Mouse (Mus musculus) adrenal gland, adult 18-20 months (tissue): ENCODE measurements around the gene Syp. TPM values are rescaled to one million over a fixed set of nuclear protein-coding genes. Genes with fewer than 3 reads are reported as not detected.

ENCODE experiments used
- DNase-seq, 2 experiments: peaks; one replicate each; pipeline ENCODE4 v3.0.0; 2021 to 2022; ENCODE audit warnings: low spot score in 2 of 2
- long read RNA-seq, 2 experiments: library from polyadenylated mRNA; stranded (forward); transcript quantifications; one replicate each; pipeline ENCODE4 v2.0.0; 2021
- total RNA-seq, 2 experiments: library from RNA; stranded (reverse); gene quantifications; 1 replicate in 1 of 2; 2 replicates in 1 of 2; pipeline ENCODE4 v1.2.3; 2021

The Syp gene
- total RNA-seq, result 10 to 100 TPM; 46.1 to 70.5 TPM
- long read RNA-seq, experiment 1, transcript Syp-201 (7 exons, 2,591 nt), result major isoform, 50 of 60 reads
- long read RNA-seq, experiment 1, partial matches to known transcripts, result 8 of 60 reads
- long read RNA-seq, experiment 1, other reads (novel, unspliced or antisense), result 2 of 60 reads
- long read RNA-seq, experiment 2, transcript Syp-201 (7 exons, 2,591 nt), result major isoform, 79 of 104 reads
- long read RNA-seq, experiment 2, partial matches to known transcripts, result 24 of 104 reads
- long read RNA-seq, experiment 2, other reads (novel, unspliced or antisense), result 1 of 104 reads

GRCm38 (mm10) chrX:7638401-7639091 lies at the start of gene Syp:
Syp (plus strand) TSS chrX:7638471.
- peak; percentile 72 to 73 for DNase-seq

GRCm38 (mm10) chrX:7595371-7595770 lies 42.9 kb upstream of the Syp start:
- DNase-seq, result no peak

- DNase-seq, result no peak
Measured at GRCm38 (mm10) chrX:7604004-7604403, 34.3 kb upstream of the Syp start.

GRCm38 (mm10) chrX:7604879-7605574 lies 33.2 kb upstream of the Syp start, which contains the start of gene Ccdc22:
Ccdc22 (minus strand) TSS chrX:7605517.
- DNase-seq, result peak; percentile 64 to 66

- DNase-seq, result no peak
Measured at GRCm38 (mm10) chrX:7605575-7605941, 32.7 kb upstream of the Syp start.

GRCm38 (mm10) chrX:7606783-7607182 lies 31.5 kb upstream of the Syp start, which contains the start of gene Cacna1f:
Cacna1f (plus strand) TSS chrX:7607083.
- no peak for DNase-seq

GRCm38 (mm10) chrX:7610035-7610434 lies 28.2 kb upstream of the Syp start:
- DNase-seq, result no peak

- DNase-seq, result no peak
Measured at GRCm38 (mm10) chrX:7610536-7611258, 27.6 kb upstream of the Syp start.

- no peak for DNase-seq
Measured at GRCm38 (mm10) chrX:7617889-7618551, 20.3 kb upstream of the Syp start.

- DNase-seq, result no peak
Measured at GRCm38 (mm10) chrX:7632560-7632959, 5.7 kb upstream of the Syp start.

GRCm38 (mm10) chrX:7635101-7635500 lies 3.2 kb upstream of the Syp start:
- DNase-seq, result no peak

GRCm38 (mm10) chrX:7639536-7640325 lies 1.5 kb downstream of the Syp start:
- no peak for DNase-seq

GRCm38 (mm10) chrX:7640785-7641184 lies 2.5 kb downstream of the Syp start:
- DNase-seq, result no peak

GRCm38 (mm10) chrX:7645349-7645748 lies 7.1 kb downstream of the Syp start:
- peak; percentile 73 to 75 for DNase-seq

- DNase-seq, result peak; percentile 61 to 70
Measured at GRCm38 (mm10) chrX:7648671-7649304, 10.5 kb downstream of the Syp start.

GRCm38 (mm10) chrX:7657221-7657639 lies 19.0 kb downstream of the Syp start, which contains the start of gene Prickle3:
Prickle3 (plus strand) TSS chrX:7657260.
- peak; percentile 38 to 51 for DNase-seq

GRCm38 (mm10) chrX:7658031-7658784 lies 19.9 kb downstream of the Syp start:
- peak in 1 of 2 experiments; percentile 46 for DNase-seq

GRCm38 (mm10) chrX:7658785-7659589 lies 20.7 kb downstream of the Syp start:
- no peak for DNase-seq
